Mouse (Mus musculus) midbrain, embryonic 11.5 days (tissue): Measurements from ENCODE around the gene Git2. TPM values are rescaled to one million over a fixed set of nuclear protein-coding genes. Genes with fewer than 3 reads are reported as not detected.

Experiments used
- ATAC-seq: fragments of 200-750 bp; cut with Nextera tagmentation; 2 replicates; pipeline ENCODE4 v1.8.0; 2017; ENCODE audit warnings: moderate TSS enrichment, moderate library complexity; ENCODE audit not compliant: low FRiP score
- DNase-seq: peaks from one replicate; pipeline ENCODE4 v3.0.0; 2015; ENCODE audit warnings: low spot score; ENCODE audit errors: missing footprints
- H3K27ac ChIP-seq: fragments of 300-500 bp; sonication (generic); 2 replicates; pipeline ENCODE4 v1.5.1; 2014; ENCODE audit warnings: low read depth, low read length
- H3K27me3 ChIP-seq: fragments of 300-500 bp; sonication (generic); 2 replicates; pipeline ENCODE4 v1.6.1; 2014; ENCODE audit warnings: mild to moderate bottlenecking, low read length, moderate library complexity, mixed read lengths; ENCODE audit not compliant: control insufficient read depth, insufficient read depth
- H3K36me3 ChIP-seq: fragments of 300-500 bp; sonication (generic); 2 replicates; pipeline ENCODE4 v1.6.1; 2014; ENCODE audit warnings: mild to moderate bottlenecking, low read length, moderate library complexity, mixed read lengths; ENCODE audit not compliant: control insufficient read depth, insufficient read depth
- H3K4me1 ChIP-seq: fragments of 300-500 bp; sonication (generic); 2 replicates; pipeline ENCODE4 v1.6.1; 2014; ENCODE audit warnings: low read length; ENCODE audit not compliant: control insufficient read depth, insufficient read depth
- H3K4me2 ChIP-seq: fragments of 300-500 bp; sonication (generic); 2 replicates; pipeline ENCODE4 v1.6.1; 2014; ENCODE audit warnings: mild to moderate bottlenecking, moderate library complexity
- H3K4me3 ChIP-seq: fragments of 300-500 bp; sonication (generic); 2 replicates; pipeline ENCODE4 v1.5.1; 2014; ENCODE audit warnings: low read depth, low read length
- H3K9ac ChIP-seq: fragments of 300-500 bp; sonication (generic); 2 replicates; pipeline ENCODE4 v1.6.1; 2014; ENCODE audit warnings: low read length
- H3K9me3 ChIP-seq: fragments of 300-500 bp; sonication (generic); 2 replicates; pipeline ENCODE4 v1.6.1; 2016; ENCODE audit warnings: low read length; ENCODE audit not compliant: control insufficient read depth
- WGBS: fragments of 180-500 bp; shearing (Covaris S2); extraction: QIAGEN DNeasy Blood & Tissue Kit; methylation state at CpG from one replicate; pipeline ENCODE4 v1.1.7; 2014; 5-methylcytosine and 5-hydroxymethylcytosine counted together
- polyA plus RNA-seq: library from polyadenylated mRNA; unstranded; fragments of >200 nt; fragmentation: Nextera tagmentation; extraction: Ambion mirVana; gene quantifications from 2 replicates; pipeline ENCODE4 v1.2.1, GENCODE M21; 2014

Gene Git2
- polyA plus RNA-seq, 1 experiment from 2014 or later, result 29.5 TPM

DNA sequence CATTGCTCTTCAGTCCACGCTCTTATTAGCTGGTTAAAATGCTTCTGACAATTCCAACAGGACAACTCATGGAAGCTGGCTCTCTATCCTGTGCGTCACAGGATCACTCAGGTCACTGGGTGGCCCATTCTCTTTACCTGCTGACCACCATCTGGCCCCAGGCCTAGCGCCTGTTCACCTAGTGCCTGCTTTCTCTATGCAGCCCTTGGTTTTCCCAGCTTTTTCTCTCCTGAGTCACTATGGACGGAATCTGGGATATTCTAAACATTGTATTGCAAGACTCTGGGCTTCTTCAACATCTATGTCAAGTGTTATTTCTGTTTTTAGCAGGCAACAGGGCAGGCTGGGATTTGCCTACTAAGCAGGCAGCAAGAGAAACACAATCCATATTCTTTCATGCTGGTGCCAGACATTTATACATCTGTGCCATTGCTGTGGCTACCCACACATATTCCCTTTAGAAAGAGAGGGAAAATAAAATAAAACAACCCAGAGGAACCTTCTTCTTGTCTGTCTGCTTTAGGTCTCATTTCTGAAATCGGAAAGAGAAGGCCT is 15.7 kb downstream of the Git2 start:
- Histone ChIP-seq H3K36me3 (peaks cover 15% of the 10 kb centered on the region), H3K9me3 (no peaks in the 10 kb centered on the region), H3K4me1 (no peaks in the 10 kb centered on the region), H3K9ac (no peak overlapping the region), H3K27me3 (no peaks in the 10 kb centered on the region), H3K4me2 (no peak overlapping the region), H3K4me3 (no peak overlapping the region), H3K27ac (no peak overlapping the region)
- 89% methylated on average over 5 of the region's 5 CpGs for WGBS
- DNase-seq (no peak), ATAC-seq (no peak)

DNA sequence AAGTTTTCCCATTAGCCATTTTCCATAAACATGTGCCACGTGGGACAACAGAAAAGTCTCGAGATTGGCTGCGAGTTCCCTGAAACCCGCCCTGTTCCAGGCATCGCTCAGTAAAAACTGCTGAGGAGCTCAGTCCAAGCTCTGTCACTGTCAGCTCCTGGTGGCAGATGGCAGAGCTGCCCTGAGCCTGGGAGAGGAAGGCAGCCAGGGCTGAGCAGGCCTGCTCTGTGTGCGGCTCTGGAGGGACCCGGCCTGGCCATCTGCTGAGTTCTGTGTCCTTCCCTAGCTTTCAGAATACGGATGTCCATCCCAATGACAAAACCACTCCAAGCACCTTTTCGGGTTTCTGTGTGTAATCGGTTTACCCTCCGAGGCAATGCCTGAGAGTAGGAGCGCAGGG is 21.9 kb downstream of the Git2 start:
- H3K4me2 ChIP-seq, result no peak overlapping the region
- DNase-seq (no peak), ATAC-seq (no peak)
- no peaks in the 10 kb centered on the region for H3K27me3 ChIP-seq
- H3K4me1 ChIP-seq, result no peaks in the 10 kb centered on the region
- H3K36me3 ChIP-seq, result peaks cover 16% of the 10 kb centered on the region
- H3K9me3 ChIP-seq, result no peaks in the 10 kb centered on the region
- H3K27ac ChIP-seq, result no peak overlapping the region
- 92% methylated on average over 12 of the region's 12 CpGs for WGBS
- no peak overlapping the region for H3K4me3 ChIP-seq
- no peak overlapping the region for H3K9ac ChIP-seq

DNA sequence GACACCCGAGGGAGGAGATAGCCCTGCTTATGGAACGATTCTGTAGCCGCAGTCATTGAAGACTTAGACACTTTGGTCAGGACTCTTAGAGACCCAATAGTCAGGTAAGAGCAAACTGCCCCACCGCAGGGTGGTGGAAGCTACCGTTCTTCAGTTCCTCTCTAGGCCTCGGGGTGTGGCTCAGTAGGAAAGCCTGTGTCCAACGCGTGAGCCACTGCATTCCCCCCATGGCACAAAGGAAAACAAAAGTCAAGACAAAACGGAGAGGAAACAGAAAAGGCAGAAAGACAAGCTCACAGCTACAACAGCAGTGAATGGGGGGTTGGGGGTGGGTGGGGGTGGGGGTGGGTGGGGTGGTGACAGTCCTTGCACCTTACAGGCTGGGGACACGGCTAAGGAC is 22.9 kb downstream of the Git2 start:
- ATAC-seq (no peak), DNase-seq (no peak)
- H3K27me3 ChIP-seq, result no peaks in the 10 kb centered on the region
- H3K9ac ChIP-seq, result no peak overlapping the region
- no peak overlapping the region for H3K27ac ChIP-seq
- WGBS, result 88% methylated on average over 10 of the region's 10 CpGs
- H3K4me1 ChIP-seq, result no peaks in the 10 kb centered on the region
- peaks cover 16% of the 10 kb centered on the region for H3K36me3 ChIP-seq
- no peak overlapping the region for H3K4me3 ChIP-seq
- H3K4me2 ChIP-seq, result no peak overlapping the region
- no peaks in the 10 kb centered on the region for H3K9me3 ChIP-seq

DNA sequence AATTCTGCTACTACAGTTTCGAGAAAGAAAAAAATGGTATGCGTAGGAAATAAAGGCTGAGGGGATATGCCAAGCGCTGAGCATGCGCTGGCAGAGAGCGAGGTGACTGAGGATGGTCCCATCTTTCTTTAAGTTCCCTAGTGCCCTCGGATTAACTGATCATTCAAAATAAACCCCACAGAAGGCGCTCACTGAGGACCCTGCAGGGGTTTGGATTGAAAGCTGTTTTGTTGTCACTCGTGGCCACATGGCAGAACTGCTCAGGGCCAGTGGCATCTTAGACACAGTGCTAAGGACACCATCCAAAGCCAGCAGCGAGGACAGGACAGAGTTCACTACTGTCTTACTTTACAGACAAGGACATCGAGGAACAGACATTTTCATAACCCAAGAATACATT is 25.0 kb downstream of the Git2 start:
- ATAC-seq (no peak), DNase-seq (no peak)
- Histone ChIP-seq H3K9ac (no peak overlapping the region), H3K9me3 (no peaks in the 10 kb centered on the region), H3K4me2 (no peak overlapping the region), H3K27ac (no peak overlapping the region), H3K27me3 (no peaks in the 10 kb centered on the region), H3K36me3 (peaks cover 9% of the 10 kb centered on the region), H3K4me3 (no peak overlapping the region), H3K4me1 (no peaks in the 10 kb centered on the region)
- 84% methylated on average over 10 of the region's 10 CpGs for WGBS

DNA sequence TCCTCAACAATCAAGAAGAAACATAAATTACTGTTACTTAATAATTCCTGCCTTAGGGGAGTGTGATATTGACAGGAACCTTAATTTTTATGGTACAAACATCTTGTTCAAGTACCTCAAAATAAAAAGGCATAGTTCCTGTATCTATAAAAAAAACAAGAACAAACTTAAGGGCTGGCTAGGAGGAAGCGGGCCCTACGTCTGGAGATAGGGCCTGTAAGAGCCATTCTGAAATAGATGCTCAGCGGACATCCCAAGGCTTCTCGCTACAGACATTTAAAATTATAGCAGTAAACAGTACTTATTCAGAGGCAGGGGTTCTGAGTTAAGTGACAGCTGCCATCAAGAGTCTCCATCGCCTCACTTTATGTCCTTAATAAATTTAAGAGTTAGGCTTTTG is 27.8 kb downstream of the Git2 start:
- ATAC-seq (no peak), DNase-seq (no peak)
- no peaks in the 10 kb centered on the region for H3K9me3 ChIP-seq
- WGBS, result 95% methylated on average over 5 of the region's 5 CpGs
- no peaks in the 10 kb centered on the region for H3K27me3 ChIP-seq
- no peaks in the 10 kb centered on the region for H3K4me1 ChIP-seq
- no peak overlapping the region for H3K9ac ChIP-seq
- H3K4me3 ChIP-seq, result no peak overlapping the region
- no peak overlapping the region for H3K4me2 ChIP-seq
- H3K27ac ChIP-seq, result no peak overlapping the region
- H3K36me3 ChIP-seq, result peaks cover 11% of the 10 kb centered on the region

DNA sequence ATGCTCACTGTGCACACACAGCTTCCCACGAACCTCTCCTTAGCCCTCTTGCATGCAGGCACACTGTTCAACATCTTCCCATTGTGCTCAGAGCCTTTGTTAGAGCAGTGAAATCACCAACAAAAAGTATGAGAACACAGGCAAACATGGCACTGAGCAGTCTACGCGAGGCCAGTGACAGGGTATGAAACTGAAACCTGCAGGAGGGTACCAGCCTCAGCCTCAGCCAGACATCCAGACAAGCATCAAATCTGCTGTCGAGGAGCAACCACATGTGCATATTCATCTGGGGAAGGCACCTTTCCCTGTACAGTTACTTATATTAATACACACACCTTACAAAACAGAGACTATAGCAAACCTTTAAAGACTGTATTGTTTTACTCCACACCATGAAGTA is 28.4 kb downstream of the Git2 start:
- no peaks in the 10 kb centered on the region for H3K4me1 ChIP-seq
- no peak for ATAC-seq
- H3K4me2 ChIP-seq, result no peak overlapping the region
- no peak for DNase-seq
- no peaks in the 10 kb centered on the region for H3K9me3 ChIP-seq
- no peaks in the 10 kb centered on the region for H3K27me3 ChIP-seq
- H3K9ac ChIP-seq, result no peak overlapping the region
- H3K36me3 ChIP-seq, result peaks cover 9% of the 10 kb centered on the region
- WGBS, result 89% methylated on average over 4 of the region's 4 CpGs
- no peak overlapping the region for H3K4me3 ChIP-seq
- H3K27ac ChIP-seq, result no peak overlapping the region

DNA sequence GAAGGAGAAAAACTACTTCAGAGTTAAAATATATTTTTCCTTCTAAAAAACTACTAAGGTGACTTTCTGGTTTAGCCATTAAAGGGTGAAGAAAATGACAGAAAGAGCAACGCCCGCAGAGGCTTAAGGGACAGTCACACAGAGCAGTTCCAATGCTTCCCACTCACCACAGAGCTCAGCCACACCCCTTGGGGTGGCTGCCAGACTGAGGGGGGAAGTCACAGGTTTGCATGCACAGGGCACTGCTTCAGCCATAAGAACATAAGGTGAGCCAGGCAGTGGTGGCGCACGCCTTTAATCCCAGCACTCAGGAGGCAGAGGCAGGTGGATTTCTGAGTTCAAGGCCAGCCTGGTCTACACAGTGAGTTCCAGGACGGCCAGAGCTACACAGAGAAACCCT is 29.7 kb downstream of the Git2 start:
- Histone ChIP-seq H3K9ac (no peak overlapping the region), H3K27ac (no peak overlapping the region), H3K4me3 (no peak overlapping the region), H3K27me3 (no peaks in the 10 kb centered on the region), H3K36me3 (peaks cover 8% of the 10 kb centered on the region), H3K9me3 (no peaks in the 10 kb centered on the region), H3K4me2 (no peak overlapping the region), H3K4me1 (no peaks in the 10 kb centered on the region)
- ATAC-seq, result no peak
- WGBS, result 89% methylated on average over 5 of the region's 5 CpGs
- no peak for DNase-seq

DNA sequence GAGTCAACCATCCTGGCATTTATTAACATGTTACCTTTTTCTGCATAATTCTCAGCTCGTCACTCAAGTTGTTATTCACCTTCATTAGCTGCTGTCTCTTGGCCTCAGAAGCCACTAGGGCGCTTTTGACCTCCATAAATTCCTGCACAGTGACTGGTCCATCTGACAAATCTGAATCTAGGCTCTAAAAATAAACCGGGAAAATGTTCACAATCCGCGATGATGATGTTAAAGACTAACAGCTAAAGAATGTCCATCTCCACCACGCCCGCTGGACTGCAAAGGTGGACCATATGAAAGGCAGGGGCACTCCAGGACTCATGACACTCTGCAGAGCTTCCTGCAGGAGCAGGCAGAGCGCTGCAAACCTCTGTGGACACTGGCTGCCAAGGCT is 31.6 kb downstream of the Git2 start:
- no peak overlapping the region for H3K9ac ChIP-seq
- ATAC-seq (no peak), DNase-seq (no peak)
- H3K36me3 ChIP-seq, result peaks cover 13% of the 10 kb centered on the region
- no peak overlapping the region for H3K4me3 ChIP-seq
- no peaks in the 10 kb centered on the region for H3K4me1 ChIP-seq
- H3K9me3 ChIP-seq, result no peaks in the 10 kb centered on the region
- no peak overlapping the region for H3K27ac ChIP-seq
- H3K4me2 ChIP-seq, result no peak overlapping the region
- WGBS, result 93% methylated on average over 8 of the region's 8 CpGs
- H3K27me3 ChIP-seq, result no peaks in the 10 kb centered on the region

DNA sequence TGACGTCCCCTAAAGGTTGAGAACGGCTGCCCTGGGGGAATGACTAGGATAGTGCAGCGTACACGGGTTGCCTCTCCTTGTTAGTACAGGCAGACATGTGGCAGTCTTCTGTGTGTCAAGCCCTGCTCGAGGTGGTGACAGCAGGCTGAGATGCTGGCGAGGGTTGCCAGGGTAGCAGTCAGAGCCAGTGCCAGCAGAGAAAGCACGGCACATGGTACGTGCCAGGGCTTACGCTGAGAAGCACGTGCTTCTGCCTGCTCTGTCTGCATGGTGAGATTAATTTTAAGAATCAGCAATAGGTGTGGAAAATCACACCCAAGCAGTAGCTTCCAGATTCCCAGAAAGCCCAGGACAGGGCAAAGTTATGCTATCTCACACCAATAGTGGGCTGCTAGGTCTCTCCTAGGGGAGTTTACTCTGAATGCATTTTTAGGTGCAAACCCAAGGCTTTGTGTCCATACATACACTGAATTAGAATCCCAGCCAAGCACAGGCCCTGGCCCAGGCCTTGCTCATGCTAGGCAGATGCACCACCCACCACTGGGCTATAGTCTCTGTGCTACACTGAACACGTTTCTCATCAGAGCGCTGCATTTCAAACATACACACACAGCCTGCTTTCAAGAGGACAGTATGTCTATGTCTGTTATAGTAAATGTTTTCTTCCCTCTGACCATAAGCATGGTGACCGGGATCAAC is 32.2 kb downstream of the Git2 start:
- no peak overlapping the region for H3K4me3 ChIP-seq
- H3K4me1 ChIP-seq, result no peaks in the 10 kb centered on the region
- ATAC-seq (no peak), DNase-seq (no peak)
- H3K27me3 ChIP-seq, result no peaks in the 10 kb centered on the region
- WGBS, result 92% methylated on average over 13 of the region's 13 CpGs
- H3K36me3 ChIP-seq, result peaks cover 17% of the 10 kb centered on the region
- no peak overlapping the region for H3K9ac ChIP-seq
- no peak overlapping the region for H3K4me2 ChIP-seq
- H3K27ac ChIP-seq, result no peak overlapping the region
- no peaks in the 10 kb centered on the region for H3K9me3 ChIP-seq
